Mouse (Mus musculus): Measurements from ENCODE around the gene Exoc4.

The Exoc4 gene

DNA sequence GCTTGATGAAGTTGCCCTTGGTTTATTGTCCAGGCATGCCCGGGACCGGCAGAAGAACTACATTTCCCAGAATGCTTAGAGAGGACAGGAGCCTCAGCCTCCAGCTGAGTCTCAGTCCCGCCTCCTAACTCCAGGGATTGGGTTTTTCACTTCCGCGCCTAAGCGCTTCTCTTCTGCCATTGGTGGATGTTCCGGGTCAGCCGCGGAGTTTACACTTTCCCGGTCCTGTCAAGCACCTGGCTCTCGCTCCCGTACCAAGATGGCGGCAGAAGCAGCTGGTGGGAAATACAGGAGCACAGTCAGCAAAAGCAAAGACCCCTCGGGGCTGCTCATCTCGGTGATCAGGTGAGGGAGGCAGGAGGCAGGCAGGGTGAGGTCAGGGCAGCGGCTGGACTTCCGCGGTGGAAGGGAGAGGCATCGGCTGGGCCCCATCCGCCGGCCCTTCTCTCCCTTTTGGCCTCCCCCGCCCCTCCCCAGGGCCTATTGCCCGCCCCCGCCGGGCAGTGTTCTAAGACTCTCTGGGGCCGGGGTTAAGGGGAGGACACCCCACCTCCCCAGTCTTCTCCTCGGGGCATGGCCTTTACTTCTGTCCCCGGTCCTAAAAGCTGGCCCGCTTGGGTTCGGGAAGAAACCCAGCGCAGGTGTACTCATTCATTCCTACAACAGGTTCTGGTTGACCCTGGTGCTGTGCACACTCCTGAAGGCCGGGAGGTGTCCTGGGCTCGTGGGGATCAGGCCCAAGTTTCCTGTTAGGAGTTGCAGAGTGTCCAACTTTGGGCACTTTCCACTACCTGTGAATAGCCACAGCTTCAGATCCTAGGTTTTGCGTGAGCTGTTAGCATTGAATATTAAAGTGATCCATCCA, at the start of gene Exoc4:
Exoc4 (plus strand) TSS at position 192 of the 865 bp plus-strand sequence.
- peak; percentile 94 for DNase-seq (ENCODE audit: low spot score in 2 of 2)

DNA sequence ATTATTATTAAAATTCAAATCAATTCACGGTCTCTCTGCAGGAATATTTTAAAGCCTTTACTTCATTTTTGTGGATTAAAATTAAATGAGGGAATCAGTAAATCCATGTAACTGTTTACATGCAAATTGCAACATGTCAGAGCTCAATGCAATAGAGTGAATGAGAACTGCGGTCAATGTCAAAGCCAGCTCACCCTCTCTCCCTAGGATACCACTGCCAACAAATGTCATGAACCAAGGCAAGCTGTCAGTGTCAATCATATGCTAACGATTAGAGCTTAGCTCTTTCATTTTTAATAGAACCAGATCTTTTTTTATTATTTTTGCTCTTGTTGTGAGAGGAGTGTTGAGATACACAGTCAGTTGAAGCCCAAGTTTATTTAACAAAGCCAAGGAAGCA, 30.1 kb upstream of the Exoc4 start:
- no peak for DNase-seq (ENCODE audit: low spot score in 2 of 2)

DNA sequence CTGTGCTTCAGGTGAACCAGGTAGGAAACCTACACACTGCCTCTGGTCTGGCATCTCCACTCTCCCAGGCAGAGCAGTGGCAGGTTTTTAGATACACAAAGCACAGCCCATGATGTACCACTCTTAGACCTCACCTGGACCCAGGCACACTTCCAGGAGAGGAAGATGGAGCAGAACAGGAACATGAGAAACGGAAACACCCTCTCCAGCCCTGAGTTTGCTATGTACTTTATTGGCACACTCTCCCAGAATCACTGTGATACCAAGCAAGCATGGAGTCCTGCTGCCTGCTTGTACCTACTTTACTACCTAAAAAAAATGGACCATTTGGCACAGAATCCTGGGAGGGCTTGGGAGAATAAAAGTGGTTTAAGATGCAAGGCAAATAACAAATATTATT, 22.2 kb upstream of the Exoc4 start:
- DNase-seq (ENCODE audit: low spot score in 2 of 2): no peak

DNA sequence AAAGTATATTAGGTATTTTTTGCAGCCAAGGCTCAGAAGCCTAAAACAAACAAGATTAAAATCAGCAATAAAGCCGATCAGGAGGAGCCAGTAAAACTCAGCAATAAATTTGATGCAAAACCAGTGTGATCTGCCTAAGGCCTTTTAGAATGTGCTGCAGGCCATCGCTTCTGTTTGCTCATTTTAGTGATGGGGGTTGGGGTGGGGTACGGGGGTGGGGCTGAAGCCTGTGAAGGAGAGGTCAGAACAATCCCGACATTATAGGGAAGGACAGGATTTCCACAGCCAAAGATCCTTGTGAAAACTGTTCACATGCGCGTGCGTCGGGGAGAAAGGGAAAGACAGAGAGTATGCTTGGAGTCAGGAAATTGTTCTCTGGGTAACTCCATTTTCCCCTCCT, 21.5 kb upstream of the Exoc4 start:
- DNase-seq (ENCODE audit: low spot score in 2 of 2): no peak

DNA sequence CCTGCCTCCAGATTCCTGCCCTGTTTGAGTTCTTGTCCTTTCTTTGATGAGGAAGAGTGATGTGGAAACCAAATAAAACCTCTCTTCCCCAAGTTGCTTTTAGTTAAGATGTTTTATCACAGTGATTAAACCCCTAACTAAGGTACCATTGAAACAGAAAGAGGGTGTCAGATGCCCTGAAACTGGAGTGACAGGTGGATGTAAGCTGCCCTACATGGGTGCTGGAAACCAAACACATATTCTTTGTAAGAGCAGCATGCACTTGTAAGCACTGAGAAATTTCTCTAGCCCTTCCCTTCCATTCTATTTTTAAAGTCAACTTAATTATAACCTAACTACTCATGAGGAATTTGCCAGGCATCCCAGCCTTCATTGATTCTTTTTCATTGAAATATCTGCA, 7.6 kb upstream of the Exoc4 start:
- no peak for DNase-seq (ENCODE audit: low spot score in 2 of 2)

DNA sequence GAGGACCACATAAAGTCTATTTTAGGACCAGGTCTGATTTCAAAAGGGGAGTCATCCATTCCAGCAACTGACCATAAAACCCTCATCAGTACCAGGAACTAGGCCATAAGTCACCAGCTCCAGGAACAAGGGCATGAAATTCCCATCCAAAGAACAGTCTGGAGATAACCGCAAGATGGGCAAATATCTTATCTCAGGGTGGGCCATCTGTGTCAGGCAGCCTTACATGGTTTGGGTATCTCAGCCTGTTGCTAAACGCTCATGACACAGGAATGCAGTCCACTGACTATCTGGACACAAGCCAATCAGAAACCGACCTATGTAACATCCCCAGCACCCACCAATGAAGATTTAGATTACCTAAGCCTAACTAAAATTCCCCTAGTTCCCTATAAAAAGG, 4.3 kb upstream of the Exoc4 start:
- DNase-seq (ENCODE audit: low spot score in 2 of 2): no peak

DNA sequence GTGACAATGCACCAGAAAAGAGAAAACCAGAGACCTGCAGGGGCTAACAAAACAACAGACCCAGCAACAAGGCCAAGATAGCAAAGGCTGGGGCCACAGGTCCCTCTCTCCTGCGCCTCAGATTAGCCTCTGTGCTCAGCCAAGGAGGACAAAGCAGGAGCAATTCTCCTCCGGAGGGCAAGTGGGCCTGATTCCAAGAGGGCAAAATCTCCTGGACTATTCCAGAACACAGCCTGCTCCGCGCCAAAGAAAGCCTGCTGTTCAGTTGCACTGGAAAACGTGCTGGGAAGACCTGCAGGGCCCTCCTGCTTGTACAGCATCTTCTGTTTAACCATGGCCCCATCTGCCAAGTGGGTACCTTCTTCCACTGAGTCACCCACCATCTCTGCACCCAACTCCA, 1.7 kb upstream of the Exoc4 start:
- DNase-seq (ENCODE audit: low spot score in 2 of 2): no peak

DNA sequence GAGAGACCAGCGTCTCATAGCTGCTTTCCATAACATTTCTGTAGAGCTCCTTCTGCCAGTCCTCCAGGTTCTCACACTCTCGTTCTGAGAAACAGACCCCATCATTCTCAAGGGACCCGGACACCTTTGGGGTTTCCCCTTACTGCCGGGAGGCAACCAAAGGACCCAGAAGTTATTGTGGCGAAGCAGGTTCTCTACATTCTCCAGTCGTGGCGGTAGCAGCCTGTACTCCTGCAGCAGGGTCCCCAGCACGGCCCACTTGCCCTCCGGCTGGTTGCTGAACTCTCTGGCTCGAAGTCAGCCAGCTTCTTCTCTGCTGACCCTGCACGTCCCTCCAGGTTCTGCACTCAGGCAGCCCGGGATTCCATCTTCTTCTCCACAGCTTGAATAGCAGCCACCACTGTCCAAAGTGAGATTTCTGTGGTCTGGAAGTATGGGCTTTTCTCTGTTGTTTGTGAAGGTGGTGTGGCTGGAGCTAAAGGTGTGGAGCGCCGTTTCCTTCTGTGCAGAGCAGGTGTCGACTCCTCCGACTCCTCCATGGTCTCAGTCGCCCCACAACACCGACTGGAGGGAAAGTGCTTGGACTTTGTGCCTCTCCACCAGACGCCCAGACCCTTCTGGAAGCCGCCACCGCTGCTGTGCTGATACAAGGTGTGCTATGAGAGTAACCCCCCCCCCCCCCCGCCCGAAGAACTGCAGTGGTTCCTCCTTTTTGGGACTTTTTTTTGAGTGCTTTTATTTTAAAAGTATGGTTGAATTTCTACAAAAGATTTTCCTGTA, 1.1 kb upstream of the Exoc4 start:
- no peak for DNase-seq (ENCODE audit: low spot score in 2 of 2)

DNA sequence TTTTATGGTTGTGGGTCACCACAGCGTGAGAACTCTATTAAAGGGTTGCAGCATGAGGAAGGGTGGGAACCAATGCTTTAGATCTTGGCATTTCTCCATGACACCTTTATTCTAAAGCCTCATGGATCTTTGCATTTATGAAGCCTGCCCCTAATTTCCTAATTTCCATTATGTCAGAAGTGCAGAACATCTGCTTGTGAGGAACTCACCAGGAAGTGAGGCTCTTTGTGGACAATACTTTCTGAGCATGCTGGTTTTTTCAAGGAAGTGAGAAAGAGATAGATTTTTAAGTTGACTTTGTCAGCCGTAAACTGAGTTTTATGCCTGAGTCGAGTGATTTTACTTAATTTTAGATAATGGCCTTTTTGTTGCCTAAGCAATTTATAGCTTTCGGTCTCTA, 7.8 kb downstream of the Exoc4 start:
- DNase-seq (ENCODE audit: low spot score in 2 of 2): no peak

DNA sequence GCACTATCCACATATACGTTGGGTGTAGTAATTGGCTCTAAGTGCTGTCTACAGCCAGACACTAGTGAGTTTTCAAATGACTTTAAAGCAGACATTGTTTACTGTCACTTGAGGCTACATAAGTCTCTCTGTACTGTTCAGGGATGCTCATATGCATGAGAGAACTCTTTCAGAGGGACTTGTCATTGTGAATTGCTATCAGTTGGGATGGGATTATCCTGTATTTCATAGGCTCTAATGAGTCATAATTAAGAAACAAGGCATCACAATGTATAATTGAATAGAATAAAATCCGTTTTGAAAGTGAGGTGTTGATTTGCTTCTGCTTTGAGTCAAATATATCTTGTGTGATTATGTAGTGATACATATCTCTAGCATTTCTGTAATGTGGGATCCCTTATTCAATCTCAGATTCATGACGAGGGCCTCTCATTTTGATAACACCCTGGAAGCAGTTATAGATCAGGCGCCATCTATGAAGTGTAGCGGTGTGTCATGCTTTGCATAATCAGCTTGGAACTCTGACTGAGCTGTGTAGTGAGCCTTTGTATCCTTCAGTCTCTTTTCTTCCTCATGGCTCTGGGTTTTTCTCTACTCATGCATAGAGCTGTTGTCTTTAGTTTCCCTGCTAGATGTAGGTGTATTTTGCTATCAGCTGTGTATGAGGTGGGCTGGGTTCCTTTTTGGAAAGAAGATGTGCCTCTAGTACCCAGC, 8.3 kb downstream of the Exoc4 start:
- DNase-seq (ENCODE audit: low spot score in 2 of 2): no peak

DNA sequence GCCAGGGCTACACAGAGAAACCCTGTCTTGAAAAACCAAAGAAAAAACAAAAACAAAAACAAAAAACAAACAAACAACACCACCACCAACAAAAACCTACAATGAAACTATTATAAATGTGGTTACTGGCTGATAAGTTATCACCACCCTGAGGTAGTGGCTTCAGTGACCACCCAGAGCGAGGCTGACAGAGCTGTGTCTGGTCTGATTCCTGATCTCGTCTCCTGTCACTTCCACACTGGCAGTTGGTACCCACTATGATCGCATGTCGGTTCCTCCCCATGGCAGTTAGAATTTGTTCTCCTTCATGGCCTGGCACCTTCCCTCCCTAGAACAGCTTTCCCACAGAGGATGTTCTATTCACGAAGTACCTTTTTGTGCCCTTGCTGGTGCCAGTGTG, 11.0 kb downstream of the Exoc4 start:
- no peak for DNase-seq (ENCODE audit: low spot score in 2 of 2)

DNA sequence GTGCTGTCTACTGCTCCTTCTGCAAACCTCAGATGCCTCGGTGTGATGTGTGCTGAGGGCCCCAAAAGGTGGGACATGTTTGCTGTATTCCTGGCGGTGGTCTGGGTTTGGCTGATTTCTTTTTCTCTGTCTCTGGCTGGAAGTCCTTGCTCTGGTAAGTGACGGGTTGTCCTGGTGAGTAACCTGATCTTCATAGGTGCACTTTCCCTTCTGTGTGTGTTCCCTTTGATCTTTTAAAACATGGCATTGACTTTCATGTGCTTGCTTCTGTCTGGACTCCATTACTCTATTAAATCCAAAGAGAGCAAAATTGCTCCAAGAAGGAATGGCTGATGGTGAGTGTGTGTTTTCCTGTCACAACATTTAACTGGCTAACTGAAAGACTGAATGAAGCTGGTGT, 12.7 kb downstream of the Exoc4 start:
- DNase-seq (ENCODE audit: low spot score in 2 of 2): no peak

DNA sequence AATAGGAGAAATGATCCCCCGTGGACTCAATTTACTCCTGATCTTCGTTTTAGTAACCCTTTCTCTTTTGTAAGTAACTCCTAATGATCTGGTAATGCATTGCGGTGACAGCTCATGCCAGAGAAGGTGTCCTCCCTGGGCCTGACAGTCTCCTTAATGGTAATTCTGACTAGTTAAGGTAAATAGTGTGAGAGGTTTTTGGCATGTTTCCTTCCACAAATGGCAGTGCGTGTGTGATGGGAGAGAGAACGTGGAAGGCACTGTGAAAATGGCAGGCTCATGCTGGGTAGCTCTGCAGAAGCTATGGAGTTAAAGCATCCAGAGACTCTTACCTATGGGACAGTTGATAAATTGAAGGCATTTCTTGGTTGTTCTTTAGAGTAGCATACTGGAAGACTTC, 15.1 kb downstream of the Exoc4 start:
- DNase-seq (ENCODE audit: low spot score in 2 of 2): no peak

DNA sequence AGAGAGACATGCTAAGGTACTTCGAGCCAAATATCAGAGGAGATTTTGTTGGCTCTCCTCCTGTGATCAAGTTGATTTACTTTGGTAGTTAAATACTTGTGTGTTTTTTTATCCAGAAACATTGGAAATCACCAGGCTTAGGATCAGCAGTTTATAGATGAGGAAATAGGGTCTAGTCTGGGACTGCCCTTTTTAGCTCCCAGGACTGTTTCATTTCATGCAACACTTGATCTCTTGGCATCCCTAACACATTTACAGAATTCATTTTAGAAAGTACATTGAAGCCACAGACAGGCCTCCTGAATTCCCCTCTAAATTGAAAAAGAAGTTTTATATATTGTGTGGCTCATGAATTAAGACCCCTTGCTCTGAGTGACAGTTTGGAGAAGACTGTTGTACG, 15.5 kb downstream of the Exoc4 start:
- DNase-seq (ENCODE audit: low spot score in 2 of 2): no peak

DNA sequence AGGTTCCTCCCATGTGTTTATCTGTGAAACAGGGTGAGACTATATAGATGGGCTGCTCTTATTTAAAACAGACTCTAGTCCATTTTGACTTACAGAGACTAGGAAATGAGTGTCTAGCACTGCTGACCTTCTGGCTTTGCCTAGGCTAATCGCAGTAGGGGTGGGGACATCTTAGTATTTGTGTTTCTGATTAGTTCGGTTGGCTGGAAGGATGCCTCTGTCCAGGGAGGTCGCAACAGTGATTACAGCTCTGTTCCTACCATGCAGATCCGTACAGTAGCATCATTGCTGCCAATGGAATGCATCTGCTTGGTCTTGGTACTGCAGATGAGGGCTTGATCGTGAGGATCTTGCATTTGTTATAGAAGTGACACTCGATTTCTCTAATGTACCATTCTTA, 18.7 kb downstream of the Exoc4 start:
- no peak for DNase-seq (ENCODE audit: low spot score in 2 of 2)

DNA sequence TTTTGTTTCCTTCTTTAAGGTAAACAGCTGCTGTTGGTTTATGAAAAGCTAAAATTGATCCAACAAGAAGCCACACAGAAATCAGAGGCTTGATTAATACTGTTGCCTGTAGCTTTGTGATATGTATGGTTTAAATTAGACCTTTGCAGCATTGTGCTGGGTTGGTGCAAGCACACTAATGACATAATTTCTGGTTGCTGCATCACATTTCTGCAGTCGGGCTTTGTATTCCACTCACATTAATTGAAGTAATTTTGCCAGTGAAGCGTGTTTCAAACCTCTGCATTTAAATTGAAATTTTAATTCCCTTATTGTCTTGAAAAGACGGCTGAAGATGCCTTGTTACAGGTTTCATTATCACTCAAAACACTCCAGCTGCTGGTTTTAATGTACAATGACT, 34.6 kb downstream of the Exoc4 start:
- DNase-seq (ENCODE audit: low spot score in 2 of 2): no peak

DNA sequence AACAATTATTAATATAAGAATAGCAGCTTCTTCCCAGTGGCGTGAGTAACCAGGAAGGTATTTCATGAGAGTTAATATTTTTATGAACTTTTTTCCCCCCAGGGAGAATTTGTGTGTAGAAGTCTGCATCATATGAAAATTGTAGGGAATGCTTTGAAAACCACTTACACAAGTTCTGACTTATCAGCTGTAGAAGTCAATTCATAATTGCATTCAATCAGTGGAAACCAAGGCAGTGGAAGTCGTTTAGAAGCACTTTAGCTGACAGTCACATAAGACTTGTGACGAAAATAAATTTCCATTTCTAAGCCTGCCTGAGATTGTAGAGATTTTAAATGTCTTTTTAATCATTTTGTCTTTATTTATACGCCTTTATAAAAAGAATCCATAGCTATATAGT, 35.1 kb downstream of the Exoc4 start:
- no peak for DNase-seq (ENCODE audit: low spot score in 2 of 2)

DNA sequence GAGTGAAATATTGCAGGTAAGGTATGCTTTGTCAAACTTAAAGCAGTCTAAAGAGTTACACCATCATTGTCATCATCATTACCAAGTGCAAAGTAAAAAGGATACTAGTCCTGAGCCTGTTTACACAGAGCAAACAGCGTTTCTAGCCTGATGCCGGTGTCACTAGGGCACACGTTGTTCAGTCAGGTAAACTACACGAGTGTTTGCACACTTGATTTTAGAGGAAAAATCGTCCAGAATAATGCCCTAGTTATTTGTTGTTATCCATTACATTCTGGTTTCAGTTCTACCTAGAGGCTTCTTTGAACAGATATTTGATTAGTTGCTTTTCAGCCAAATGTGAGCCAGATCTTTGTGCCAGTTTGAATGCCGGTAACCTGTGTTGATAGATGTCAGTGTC, 37.5 kb downstream of the Exoc4 start:
- no peak for DNase-seq (ENCODE audit: low spot score in 2 of 2)

DNA sequence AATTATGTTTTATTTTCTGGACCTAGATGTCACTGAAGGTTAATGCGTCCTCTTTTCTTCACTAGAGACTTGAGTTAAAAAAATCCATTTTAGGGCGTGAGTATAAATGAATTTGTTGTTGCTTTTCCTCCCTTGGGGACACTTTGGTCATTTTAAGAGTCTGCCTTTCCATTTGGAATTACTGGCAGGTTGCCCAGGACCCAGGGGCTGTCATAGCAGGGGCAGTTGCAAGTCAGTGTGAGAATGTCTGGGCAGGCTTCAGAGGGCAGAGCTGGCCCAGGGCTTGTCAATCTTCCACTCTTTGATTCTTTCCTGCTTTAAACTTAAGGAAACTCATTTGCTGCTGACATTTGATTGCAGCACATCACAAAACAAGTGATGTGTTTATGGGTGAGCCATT, 45.7 kb downstream of the Exoc4 start:
- no peak for DNase-seq (ENCODE audit: low spot score in 2 of 2)

DNA sequence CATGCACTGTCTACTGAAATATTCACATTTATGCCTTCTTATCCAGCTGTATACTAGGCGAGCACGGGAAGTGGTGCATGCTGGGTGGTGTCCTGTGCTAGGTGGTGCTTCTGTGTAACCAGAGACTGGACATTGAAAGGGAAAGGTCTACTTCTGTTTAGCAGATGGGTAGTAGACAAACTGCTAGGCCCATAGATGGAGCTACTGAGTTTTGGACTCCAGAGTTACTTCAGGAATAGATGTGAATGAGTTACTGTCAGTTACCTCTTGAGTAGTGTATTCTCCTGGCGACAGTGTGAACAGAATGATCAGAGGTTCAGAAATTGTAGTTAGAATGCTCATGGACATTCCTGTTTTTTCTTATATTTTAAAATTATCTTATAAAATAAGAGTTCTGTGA, 48.7 kb downstream of the Exoc4 start:
- DNase-seq (ENCODE audit: low spot score in 2 of 2): no peak

DNA sequence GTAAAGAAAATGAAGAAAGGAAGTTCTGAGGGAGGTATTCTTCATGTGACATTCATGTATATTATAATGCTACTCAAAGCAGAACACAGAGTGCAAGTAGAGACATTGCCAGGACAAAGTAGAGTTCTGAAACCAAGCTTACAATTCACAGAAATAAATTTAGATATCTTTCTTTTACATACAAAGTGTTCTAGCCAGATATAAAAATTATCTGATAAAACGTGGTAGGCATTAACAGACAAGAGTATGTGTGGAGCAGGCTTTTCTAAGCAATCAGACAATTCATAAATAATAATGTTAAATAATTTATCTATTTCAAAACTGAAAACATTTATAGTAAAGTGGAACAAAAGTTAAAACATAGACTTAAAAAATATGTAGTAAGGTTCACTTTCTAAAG, 49.9 kb downstream of the Exoc4 start:
- DNase-seq (ENCODE audit: low spot score in 2 of 2): no peak

DNA sequence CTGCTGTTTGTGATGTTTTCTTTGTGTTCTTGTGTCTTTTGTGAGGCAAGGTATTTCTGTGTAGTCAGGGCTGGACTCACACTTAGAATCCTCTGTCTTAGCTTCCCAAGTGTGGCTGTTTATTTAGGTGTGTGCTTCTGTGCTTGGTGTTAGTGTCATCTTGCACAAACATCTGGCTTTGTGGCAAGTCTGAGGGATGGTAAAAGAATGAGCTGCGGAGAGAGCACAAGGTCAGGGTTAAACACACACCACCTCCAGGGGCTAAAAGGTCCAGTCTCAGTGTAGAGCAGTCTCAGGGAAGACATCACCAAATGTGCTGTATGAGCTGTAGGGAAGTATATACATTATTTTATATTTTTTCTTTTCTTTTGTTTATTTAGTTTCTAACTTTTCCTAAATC, 57.1 kb downstream of the Exoc4 start:
- DNase-seq (ENCODE audit: low spot score in 2 of 2): no peak

DNA sequence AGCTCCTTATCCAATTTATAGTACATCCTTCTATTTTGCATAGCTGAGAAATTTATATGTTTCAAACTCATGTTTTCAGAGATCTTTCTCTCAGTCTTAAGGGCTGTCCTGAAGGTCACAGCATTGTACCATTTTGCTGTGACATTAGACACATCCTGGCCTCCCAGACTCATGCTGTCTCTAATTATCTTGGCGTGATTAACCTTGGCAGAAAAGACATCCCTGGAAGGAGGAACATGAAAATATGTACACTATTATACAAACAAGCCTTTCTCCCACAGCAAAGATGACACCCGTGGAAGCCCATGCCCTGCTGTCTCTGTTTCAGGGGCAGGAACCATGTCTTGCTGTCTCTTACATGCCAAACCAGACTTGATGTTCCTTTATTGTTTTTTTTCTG, 59.8 kb downstream of the Exoc4 start:
- no peak for DNase-seq (ENCODE audit: low spot score in 2 of 2)

Data from frontal cortex, postnatal 14 days (tissue).